Mouse (Mus musculus) cortical plate, adult 2 months (tissue): ENCODE measurements around the gene Six2.

Experiments used
- CTCF ChIP-seq: fragments of 200-500 bp; IDR thresholded peaks from 2 replicates; pipeline ENCODE4 v1.5.1; 2011; ENCODE audit warnings: mild to moderate bottlenecking, control low read depth, low read length; ENCODE audit not compliant: insufficient read depth; ENCODE audit errors: extremely low read depth
- POLR2A ChIP-seq: fragments of 200-500 bp; IDR thresholded peaks from 2 replicates; pipeline ENCODE4 v1.6.1; 2011; ENCODE audit warnings: mild to moderate bottlenecking, low read length, control low read depth; ENCODE audit not compliant: insufficient read depth; ENCODE audit errors: extremely low read depth

- no peak for TF ChIP-seq CTCF
- no peak for TF ChIP-seq POLR2A
These were observed 1.3 kb downstream of the Six2 start for GRCm38 (mm10) chr17:85686476-85687420.
